Mouse (Mus musculus) limb, embryonic 11.5 days (tissue): ENCODE measurements around the gene Pik3r1. TPM values are rescaled to one million over a fixed set of nuclear protein-coding genes. Genes with fewer than 3 reads are reported as not detected.

Source experiments
- ATAC-seq: fragments of 200-750 bp; cut with Nextera tagmentation; 2 replicates; pipeline ENCODE4 v1.8.0; 2017; ENCODE audit warnings: low read depth; ENCODE audit not compliant: insufficient number of reproducible peaks, low FRiP score, low TSS enrichment
- DNase-seq: peaks from one replicate; pipeline ENCODE4 v3.0.0-alpha.2; 2015; ENCODE audit warnings: low spot score
- H3K27ac ChIP-seq: fragments of 300-500 bp; sonication (generic); replicated peaks from 2 replicates; pipeline ENCODE4 v1.5.1; 2014; ENCODE audit warnings: low read depth, mild to moderate bottlenecking, low read length
- H3K27me3 ChIP-seq: fragments of 300-500 bp; sonication (generic); 2 replicates; pipeline ENCODE4 v1.6.1; 2014; ENCODE audit warnings: mild to moderate bottlenecking, low read length, mixed read lengths; ENCODE audit not compliant: control insufficient read depth, insufficient read depth
- H3K36me3 ChIP-seq: fragments of 300-500 bp; sonication (generic); 2 replicates; pipeline ENCODE4 v1.6.1; 2014; ENCODE audit warnings: mild to moderate bottlenecking, low read length, moderate library complexity, mixed read lengths; ENCODE audit not compliant: control insufficient read depth, insufficient read depth
- H3K4me1 ChIP-seq: fragments of 300-500 bp; sonication (generic); 2 replicates; pipeline ENCODE4 v1.6.1; 2014; ENCODE audit warnings: low read length, mixed read lengths; ENCODE audit not compliant: control insufficient read depth, insufficient read depth
- H3K4me2 ChIP-seq: fragments of 300-500 bp; sonication (generic); 2 replicates; pipeline ENCODE4 v1.6.1; 2014; ENCODE audit warnings: low read depth, mild to moderate bottlenecking, moderate library complexity; ENCODE audit not compliant: severe bottlenecking
- H3K4me3 ChIP-seq: fragments of 300-500 bp; sonication (generic); 2 replicates; pipeline ENCODE4 v1.5.1; 2014; ENCODE audit warnings: low read depth, low read length
- H3K9ac ChIP-seq: fragments of 300-500 bp; sonication (generic); 2 replicates; pipeline ENCODE4 v1.6.1; 2014; ENCODE audit warnings: mild to moderate bottlenecking, low read length
- H3K9me3 ChIP-seq: fragments of 300-500 bp; sonication (generic); 2 replicates; pipeline ENCODE4 v1.6.1; 2016; ENCODE audit warnings: low read length; ENCODE audit not compliant: control insufficient read depth
- WGBS: fragments of 180-500 bp; shearing (Covaris S2); extraction: QIAGEN DNeasy Blood & Tissue Kit; methylation state at CpG from one replicate; pipeline ENCODE4 v1.1.7; 2014; 5-methylcytosine and 5-hydroxymethylcytosine counted together
- polyA plus RNA-seq: library from polyadenylated mRNA; unstranded; fragments of >200 nt; fragmentation: Nextera tagmentation; extraction: Ambion mirVana; gene quantifications from 2 replicates; pipeline ENCODE4 v1.2.1, GENCODE M21; 2014

Gene Pik3r1
- polyA plus RNA-seq, 1 experiment from 2014 or later: 14.6 TPM

- H3K4me1 ChIP-seq: peaks cover 23% of the 10 kb centered on the region
- no peak for ATAC-seq
- H3K27me3 ChIP-seq: 0 out of 2 replicates have a peak, but pooled peaks cover 6% of the 10 kb centered on the region
Measured at GRCm38 (mm10) chr13:101731777-101732176, 36.2 kb downstream of the Pik3r1 start.

GRCm38 (mm10) chr13:101730351-101730750, 37.7 kb downstream of the Pik3r1 start:
- 0 out of 2 replicates have a peak, but pooled peaks cover 6% of the 10 kb centered on the region for H3K27me3 ChIP-seq
- no peak overlapping the region for H3K27ac ChIP-seq
- DNase-seq (no peak), ATAC-seq (no peak)
- no peak overlapping the region for H3K9ac ChIP-seq
- H3K9me3 ChIP-seq: no peaks in the 10 kb centered on the region
- no peak overlapping the region for H3K4me3 ChIP-seq
- peaks cover 23% of the 10 kb centered on the region for H3K4me1 ChIP-seq
- WGBS: 79% methylated on average over 8 of the region's 8 CpGs
- no peaks in the 10 kb centered on the region for H3K36me3 ChIP-seq
- H3K4me2 ChIP-seq: no peak overlapping the region

More at GRCm38 (mm10) chr13:101731777-101732176, 36.2 kb downstream of the Pik3r1 start:
- H3K27ac ChIP-seq: no peak overlapping the region
- H3K9ac ChIP-seq: no peak overlapping the region
- no peaks in the 10 kb centered on the region for H3K36me3 ChIP-seq
- no peak overlapping the region for H3K4me3 ChIP-seq
- no peak for DNase-seq
- no peaks in the 10 kb centered on the region for H3K9me3 ChIP-seq
- no peak overlapping the region for H3K4me2 ChIP-seq
- 91% methylated on average over 7 of the region's 7 CpGs for WGBS

- Histone ChIP-seq H3K9me3 (no peaks in the 10 kb centered on the region), H3K4me3 (no peak overlapping the region), H3K36me3 (no peaks in the 10 kb centered on the region), H3K27ac (no peak overlapping the region), H3K9ac (no peak overlapping the region), H3K4me2 (no peak overlapping the region), H3K27me3 (0 out of 2 replicates have a peak, but pooled peaks cover 4% of the 10 kb centered on the region), H3K4me1 (peaks cover 23% of the 10 kb centered on the region)
- DNase-seq (no peak), ATAC-seq (no peak)
- 60% methylated on average over 4 of the region's 4 CpGs for WGBS
Measured at GRCm38 (mm10) chr13:101729248-101730055, 38.6 kb downstream of the Pik3r1 start.

GRCm38 (mm10) chr13:101728816-101729215, 39.2 kb downstream of the Pik3r1 start:
- no peak overlapping the region for H3K4me3 ChIP-seq
- 0 out of 2 replicates have a peak, but pooled peaks cover 3% of the 10 kb centered on the region for H3K27me3 ChIP-seq
- DNase-seq (peak; percentile 55), ATAC-seq (no peak)
- no peaks in the 10 kb centered on the region for H3K36me3 ChIP-seq
- H3K4me2 ChIP-seq: no peak overlapping the region
- 63% methylated on average over 7 of the region's 7 CpGs for WGBS
- no peaks in the 10 kb centered on the region for H3K9me3 ChIP-seq
- H3K9ac ChIP-seq: no peak overlapping the region
- no peak overlapping the region for H3K27ac ChIP-seq
- H3K4me1 ChIP-seq: peaks cover 23% of the 10 kb centered on the region

- no peak overlapping the region for H3K9ac ChIP-seq
- no peaks in the 10 kb centered on the region for H3K36me3 ChIP-seq
- 62% methylated on average over 3 of the region's 3 CpGs for WGBS
- H3K9me3 ChIP-seq: no peaks in the 10 kb centered on the region
- peaks cover 21% of the 10 kb centered on the region for H3K4me1 ChIP-seq
- ATAC-seq (no peak), DNase-seq (no peak)
- H3K4me2 ChIP-seq: no peak overlapping the region
- H3K27ac ChIP-seq: no peak overlapping the region
- H3K4me3 ChIP-seq: no peak overlapping the region
- 0 out of 2 replicates have a peak, but pooled peaks cover 3% of the 10 kb centered on the region for H3K27me3 ChIP-seq
Measured at GRCm38 (mm10) chr13:101728300-101728699, 39.7 kb downstream of the Pik3r1 start.

- H3K9me3 ChIP-seq: no peaks in the 10 kb centered on the region
- H3K4me3 ChIP-seq: no peak overlapping the region
- no peak overlapping the region for H3K4me2 ChIP-seq
- no peaks in the 10 kb centered on the region for H3K36me3 ChIP-seq
- peaks cover 16% of the 10 kb centered on the region for H3K4me1 ChIP-seq
- no peak overlapping the region for H3K27ac ChIP-seq
- no peak overlapping the region for H3K9ac ChIP-seq
- 0 out of 2 replicates have a peak, but pooled peaks cover 3% of the 10 kb centered on the region for H3K27me3 ChIP-seq
- ATAC-seq (no peak), DNase-seq (peak; percentile 56)
- WGBS: 26% methylated on average over 5 of the region's 5 CpGs
Measured at GRCm38 (mm10) chr13:101727837-101728236, 40.2 kb downstream of the Pik3r1 start.

- WGBS: 93% methylated on average over 3 of the region's 3 CpGs
- Histone ChIP-seq H3K36me3 (no peaks in the 10 kb centered on the region), H3K4me1 (peaks cover 15% of the 10 kb centered on the region), H3K4me2 (no peak overlapping the region), H3K27me3 (0 out of 2 replicates have a peak, but pooled peaks cover 3% of the 10 kb centered on the region), H3K4me3 (no peak overlapping the region), H3K9ac (no peak overlapping the region), H3K9me3 (no peaks in the 10 kb centered on the region), H3K27ac (no peak overlapping the region)
- ATAC-seq (no peak), DNase-seq (no peak)
Measured at GRCm38 (mm10) chr13:101726922-101727321, 41.1 kb downstream of the Pik3r1 start.

GRCm38 (mm10) chr13:101721901-101722595, 46.0 kb downstream of the Pik3r1 start:
- peaks cover 4% of the 10 kb centered on the region; the same call in 1 of the 2 replicates for H3K27me3 ChIP-seq
- WGBS: 88% methylated on average over 9 of the region's 9 CpGs
- no peak for ATAC-seq

More at GRCm38 (mm10) chr13:101721901-101722595, 46.0 kb downstream of the Pik3r1 start:
- no peak for DNase-seq
- H3K9me3 ChIP-seq: no peaks in the 10 kb centered on the region
- H3K4me3 ChIP-seq: no peak overlapping the region
- no peak overlapping the region for H3K9ac ChIP-seq
- 0 out of 2 replicates have a peak, but pooled peaks cover 7% of the 10 kb centered on the region for H3K4me1 ChIP-seq
- no peaks in the 10 kb centered on the region for H3K36me3 ChIP-seq
- H3K27ac ChIP-seq: no peak overlapping the region
- no peak overlapping the region for H3K4me2 ChIP-seq
